Mouse (Mus musculus): ENCODE measurements around the gene Dscaml1. TPM values are rescaled to one million over a fixed set of nuclear protein-coding genes. Genes with fewer than 3 reads are reported as not detected.

The Dscaml1 gene
- polyA plus RNA-seq, 1 experiment = 11.3 TPM

DNA sequence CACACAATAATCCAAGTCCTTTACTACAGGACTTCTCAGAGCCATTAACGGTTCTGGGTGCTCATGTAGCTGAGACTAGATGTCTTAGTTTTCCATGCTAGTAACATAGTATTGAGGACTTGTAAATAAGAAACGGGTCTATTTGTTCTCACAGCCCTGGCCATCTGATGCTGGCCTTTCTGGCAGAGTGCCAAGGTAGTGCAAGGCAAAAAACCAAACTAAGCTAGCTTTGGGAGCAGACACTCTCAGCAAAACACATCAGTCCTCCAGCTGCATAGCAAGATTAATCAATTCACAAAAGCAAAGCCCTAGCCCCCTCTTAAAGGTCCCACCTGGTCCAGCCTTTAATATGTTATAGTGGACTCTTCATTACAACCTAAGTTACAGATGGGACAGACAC lies 206.6 kb downstream of the Dscaml1 start:
- TF ChIP-seq POLR2A (IDR thresholded peaks at IDR 0.05; ENCODE audit: control insufficient read depth, extremely low read depth, insufficient read depth, low read length, poor library complexity) (no peak), CTCF (IDR thresholded peaks at IDR 0.05; ENCODE audit: borderline replicate concordance, control insufficient read depth, extremely low read depth, insufficient read depth, low read length, poor library complexity) (no peak)
- DNase-seq = no peak
- Histone ChIP-seq H3K4me3 (ENCODE audit: control insufficient read depth, insufficient read depth, low read length) (no peak overlapping the region), H3K36me3 (ENCODE audit: control insufficient read depth, insufficient read depth, low read length) (no peaks in the 10 kb centered on the region), H3K27ac (ENCODE audit: control insufficient read depth, insufficient read depth, low read length) (no peak overlapping the region), H3K27me3 (ENCODE audit: control insufficient read depth, insufficient read depth, low read length) (no peaks in the 10 kb centered on the region), H3K4me1 (replicated peaks; ENCODE audit: control insufficient read depth, insufficient read depth, low read length) (no peaks in the 10 kb centered on the region)
- WGBS = 74% methylated on average over 2 of the region's 2 CpGs

DNA sequence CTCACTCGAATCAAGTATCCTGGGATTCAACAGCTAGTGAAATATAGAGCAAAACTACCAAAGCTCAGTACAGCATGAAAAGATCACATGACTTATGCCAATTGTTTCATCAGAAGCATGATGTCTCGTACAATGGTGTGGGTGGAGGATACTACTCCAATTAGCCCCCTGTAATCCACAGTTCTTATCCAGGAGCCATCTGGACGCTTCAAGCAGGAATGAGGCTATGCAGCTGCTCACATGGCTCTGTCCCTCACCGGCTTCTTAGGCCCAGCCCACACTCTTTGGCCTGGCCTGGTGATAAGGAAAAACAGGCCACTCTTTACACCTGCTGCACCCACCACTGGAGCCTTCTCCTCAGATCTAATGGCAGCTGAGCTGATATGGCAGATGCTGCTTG lies 208.6 kb downstream of the Dscaml1 start:
- H3K36me3 ChIP-seq (ENCODE audit: control insufficient read depth, insufficient read depth, low read length) = no peaks in the 10 kb centered on the region
- no peak overlapping the region for H3K4me3 ChIP-seq (ENCODE audit: control insufficient read depth, insufficient read depth, low read length)
- 91% methylated on average over 4 of the region's 4 CpGs for WGBS
- no peak for TF ChIP-seq POLR2A (IDR thresholded peaks at IDR 0.05; ENCODE audit: control insufficient read depth, extremely low read depth, insufficient read depth, low read length, poor library complexity)
- no peak for TF ChIP-seq CTCF (IDR thresholded peaks at IDR 0.05; ENCODE audit: borderline replicate concordance, control insufficient read depth, extremely low read depth, insufficient read depth, low read length, poor library complexity)
- H3K4me1 ChIP-seq (replicated peaks; ENCODE audit: control insufficient read depth, insufficient read depth, low read length) = no peaks in the 10 kb centered on the region
- H3K27ac ChIP-seq (ENCODE audit: control insufficient read depth, insufficient read depth, low read length) = no peak overlapping the region
- H3K27me3 ChIP-seq (ENCODE audit: control insufficient read depth, insufficient read depth, low read length) = no peaks in the 10 kb centered on the region
- no peak for DNase-seq

DNA sequence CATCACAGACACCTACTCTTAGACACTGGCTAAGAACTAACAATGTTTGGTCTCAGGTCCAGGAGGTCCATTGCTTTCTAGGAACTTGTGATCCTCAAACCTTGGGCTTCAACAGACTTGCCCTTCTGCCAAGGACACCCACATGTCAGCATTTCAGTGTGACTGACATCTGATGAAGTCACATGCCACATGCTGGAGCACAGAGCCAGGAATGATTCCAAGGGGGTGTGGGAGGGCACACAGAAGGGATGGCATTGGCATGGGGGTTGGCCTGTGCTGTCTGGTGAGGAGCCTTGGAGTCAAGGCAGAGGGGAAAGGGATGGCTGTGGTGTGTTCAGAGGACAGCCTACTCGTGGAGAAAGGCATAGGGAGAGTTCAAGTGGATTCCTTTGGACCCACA lies 210.9 kb downstream of the Dscaml1 start:
- no peak overlapping the region for H3K4me3 ChIP-seq (ENCODE audit: control insufficient read depth, insufficient read depth, low read length)
- H3K27ac ChIP-seq (ENCODE audit: control insufficient read depth, insufficient read depth, low read length) = no peak overlapping the region
- 52% methylated on average over 1 of the region's 1 CpGs for WGBS
- no peaks in the 10 kb centered on the region for H3K27me3 ChIP-seq (ENCODE audit: control insufficient read depth, insufficient read depth, low read length)
- TF ChIP-seq POLR2A (IDR thresholded peaks at IDR 0.05; ENCODE audit: control insufficient read depth, extremely low read depth, insufficient read depth, low read length, poor library complexity) = no peak
- TF ChIP-seq CTCF (IDR thresholded peaks at IDR 0.05; ENCODE audit: borderline replicate concordance, control insufficient read depth, extremely low read depth, insufficient read depth, low read length, poor library complexity) = no peak
- H3K4me1 ChIP-seq (replicated peaks; ENCODE audit: control insufficient read depth, insufficient read depth, low read length) = no peaks in the 10 kb centered on the region
- no peak for DNase-seq
- H3K36me3 ChIP-seq (ENCODE audit: control insufficient read depth, insufficient read depth, low read length) = no peaks in the 10 kb centered on the region

DNA sequence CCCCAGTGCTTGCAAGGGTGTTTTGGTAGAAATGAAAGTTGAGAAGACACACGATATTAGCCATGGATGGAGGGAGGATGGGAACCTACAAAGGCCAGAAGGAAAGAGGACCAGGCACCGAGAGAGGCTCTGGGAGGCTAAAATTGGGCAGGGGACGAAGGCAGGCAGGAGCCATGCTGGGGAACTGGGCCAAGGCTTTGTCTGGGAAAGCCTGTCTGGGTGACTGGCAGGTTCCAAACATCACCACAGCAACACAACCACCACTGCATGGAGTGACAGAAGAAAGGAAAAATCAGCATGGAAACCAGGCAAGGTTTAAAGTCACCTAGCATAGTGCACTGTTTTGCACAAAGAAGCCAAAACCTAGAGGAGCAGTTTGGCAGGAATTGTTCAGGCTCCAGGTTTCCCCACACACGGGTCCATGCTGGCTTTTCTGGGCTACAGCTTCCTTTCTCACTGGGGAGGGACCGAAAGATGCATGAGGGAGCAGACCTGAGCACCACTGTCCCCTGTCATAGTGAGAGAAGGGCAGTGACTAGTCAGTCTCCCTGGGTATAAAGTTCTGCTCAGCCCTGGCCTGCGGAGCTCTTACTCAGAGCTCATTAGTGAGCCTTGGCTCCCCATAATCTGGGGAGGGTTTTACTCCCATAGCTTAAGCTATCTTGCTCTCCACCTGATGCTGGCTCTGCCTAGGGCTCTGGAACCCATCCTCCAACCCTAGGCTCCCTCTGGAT lies 211.9 kb downstream of the Dscaml1 start:
- Histone ChIP-seq H3K4me1 (replicated peaks; ENCODE audit: control insufficient read depth, insufficient read depth, low read length) (no peaks in the 10 kb centered on the region), H3K27ac (ENCODE audit: control insufficient read depth, insufficient read depth, low read length) (no peak overlapping the region), H3K36me3 (ENCODE audit: control insufficient read depth, insufficient read depth, low read length) (no peaks in the 10 kb centered on the region), H3K27me3 (ENCODE audit: control insufficient read depth, insufficient read depth, low read length) (no peaks in the 10 kb centered on the region), H3K4me3 (ENCODE audit: control insufficient read depth, insufficient read depth, low read length) (no peak overlapping the region)
- 82% methylated on average over 6 of the region's 6 CpGs for WGBS
- DNase-seq = no peak
- TF ChIP-seq CTCF (IDR thresholded peaks at IDR 0.05; ENCODE audit: borderline replicate concordance, control insufficient read depth, extremely low read depth, insufficient read depth, low read length, poor library complexity) = no peak
- no peak for TF ChIP-seq POLR2A (IDR thresholded peaks at IDR 0.05; ENCODE audit: control insufficient read depth, extremely low read depth, insufficient read depth, low read length, poor library complexity)

DNA sequence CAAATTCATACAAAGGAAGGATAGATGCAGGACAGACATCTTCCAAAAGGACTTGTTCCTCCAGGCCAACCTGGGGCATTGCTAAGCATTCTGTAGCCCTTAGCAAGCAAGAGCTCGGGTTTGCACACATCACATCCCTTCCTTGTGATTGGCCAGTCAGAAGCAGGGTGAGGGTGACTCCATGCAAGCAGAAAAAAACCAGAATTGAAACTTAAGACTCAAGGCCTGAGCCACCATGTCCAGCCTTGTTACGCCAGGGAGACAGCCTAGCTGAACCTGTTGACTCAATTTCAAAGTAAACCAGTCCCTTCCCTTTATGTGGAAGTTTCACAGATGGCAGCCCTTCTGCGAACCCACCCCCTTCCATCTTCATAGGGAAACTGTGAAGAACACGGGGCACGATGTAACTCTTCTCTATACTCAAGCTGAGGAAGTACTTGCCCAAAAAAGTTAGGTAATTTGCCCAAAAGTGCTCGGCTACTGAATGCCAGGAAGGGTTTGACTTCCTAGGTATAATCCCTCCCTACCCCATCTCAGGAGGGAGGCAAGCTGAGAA lies 218.5 kb downstream of the Dscaml1 start:
- DNase-seq = no peak
- Histone ChIP-seq H3K4me1 (replicated peaks; ENCODE audit: control insufficient read depth, insufficient read depth, low read length) (no peaks in the 10 kb centered on the region), H3K4me3 (ENCODE audit: control insufficient read depth, insufficient read depth, low read length) (no peak overlapping the region), H3K27ac (ENCODE audit: control insufficient read depth, insufficient read depth, low read length) (no peak overlapping the region), H3K36me3 (ENCODE audit: control insufficient read depth, insufficient read depth, low read length) (no peaks in the 10 kb centered on the region), H3K27me3 (ENCODE audit: control insufficient read depth, insufficient read depth, low read length) (no peaks in the 10 kb centered on the region)
- TF ChIP-seq CTCF (IDR thresholded peaks at IDR 0.05; ENCODE audit: borderline replicate concordance, control insufficient read depth, extremely low read depth, insufficient read depth, low read length, poor library complexity) (no peak), POLR2A (IDR thresholded peaks at IDR 0.05; ENCODE audit: control insufficient read depth, extremely low read depth, insufficient read depth, low read length, poor library complexity) (no peak)
- WGBS = 70% methylated on average over 6 of the region's 6 CpGs

DNA sequence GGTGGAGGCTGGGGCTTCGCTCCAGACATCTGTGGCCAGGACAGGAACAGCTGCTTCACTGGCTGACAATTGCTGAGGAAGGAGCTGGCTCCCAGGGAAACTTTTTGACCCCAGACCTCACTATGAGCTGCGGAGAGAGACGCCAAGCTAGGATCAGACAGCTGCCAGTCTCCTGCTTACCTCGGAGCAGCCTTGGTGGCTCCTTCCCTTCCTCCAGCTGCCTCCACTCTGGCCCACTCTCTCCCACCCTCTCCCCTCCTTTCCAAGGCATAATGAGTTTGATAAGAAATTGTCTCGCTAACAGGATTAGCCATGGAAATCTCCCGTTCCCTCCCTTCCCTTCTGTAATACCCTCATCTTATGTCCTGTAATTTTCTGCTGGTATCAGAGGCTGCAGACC lies 219.1 kb downstream of the Dscaml1 start:
- no peak overlapping the region for H3K27ac ChIP-seq (ENCODE audit: control insufficient read depth, insufficient read depth, low read length)
- no peaks in the 10 kb centered on the region for H3K4me1 ChIP-seq (replicated peaks; ENCODE audit: control insufficient read depth, insufficient read depth, low read length)
- 86% methylated on average over 6 of the region's 6 CpGs for WGBS
- DNase-seq = no peak
- no peaks in the 10 kb centered on the region for H3K27me3 ChIP-seq (ENCODE audit: control insufficient read depth, insufficient read depth, low read length)
- no peaks in the 10 kb centered on the region for H3K36me3 ChIP-seq (ENCODE audit: control insufficient read depth, insufficient read depth, low read length)
- no peak for TF ChIP-seq POLR2A (IDR thresholded peaks at IDR 0.05; ENCODE audit: control insufficient read depth, extremely low read depth, insufficient read depth, low read length, poor library complexity)
- TF ChIP-seq CTCF (IDR thresholded peaks at IDR 0.05; ENCODE audit: borderline replicate concordance, control insufficient read depth, extremely low read depth, insufficient read depth, low read length, poor library complexity) = no peak
- H3K4me3 ChIP-seq (ENCODE audit: control insufficient read depth, insufficient read depth, low read length) = no peak overlapping the region

Measured in thymus, adult 2 months (tissue).